Mouse (Mus musculus) testis, adult 2 months (tissue): Measurements from ENCODE around the gene Ntrk2.

Source experiments
- CTCF ChIP-seq: fragments of 200-500 bp; IDR thresholded peaks from 2 replicates; pipeline ENCODE4 v1.5.1; 2012; ENCODE audit warnings: low read depth, mild to moderate bottlenecking, inconsistent platforms, low read length, moderate library complexity; ENCODE audit not compliant: control insufficient read depth, insufficient read depth, insufficient replicate concordance
- POLR2A ChIP-seq: fragments of 200-500 bp; IDR thresholded peaks from 2 replicates; pipeline ENCODE4 v1.6.1; 2012; ENCODE audit warnings: low read depth, mild to moderate bottlenecking, inconsistent platforms, low read length, moderate library complexity; ENCODE audit not compliant: control insufficient read depth

GRCm38 (mm10) chr13:58955237-58955777, 148.9 kb downstream of the Ntrk2 start:
- TF ChIP-seq POLR2A = no peak
- no peak for TF ChIP-seq CTCF
